Mouse (Mus musculus) limb, embryonic 14.5 days (tissue): ENCODE measurements around the gene Gm49358. TPM values are rescaled to one million over a fixed set of nuclear protein-coding genes. Genes with fewer than 3 reads are reported as not detected.

Experiments
- ATAC-seq: fragments of 200-750 bp; cut with Nextera tagmentation; 2 replicates; pipeline ENCODE4 v1.8.0; 2017; ENCODE audit warnings: low read depth, moderate number of reproducible peaks, moderate TSS enrichment; ENCODE audit not compliant: low FRiP score
- DNase-seq: peaks from one replicate; pipeline ENCODE4 v3.0.0-alpha.2; 2015; ENCODE audit warnings: low spot score
- H3K27ac ChIP-seq: fragments of 300-500 bp; sonication (generic); replicated peaks from 2 replicates; pipeline ENCODE4 v1.5.1; 2014; ENCODE audit warnings: low read depth, mild to moderate bottlenecking, low read length, moderate library complexity, mixed read lengths
- H3K27me3 ChIP-seq: fragments of 300-500 bp; sonication (generic); 2 replicates; pipeline ENCODE4 v1.6.1; 2014; ENCODE audit warnings: low read length, mixed read lengths; ENCODE audit not compliant: control insufficient read depth, insufficient read depth
- H3K36me3 ChIP-seq: fragments of 300-500 bp; sonication (generic); 2 replicates; pipeline ENCODE4 v1.6.1; 2014; ENCODE audit warnings: mild to moderate bottlenecking, low read length, moderate library complexity, mixed read lengths; ENCODE audit not compliant: control insufficient read depth, insufficient read depth
- H3K4me1 ChIP-seq: fragments of 300-500 bp; sonication (generic); 2 replicates; pipeline ENCODE4 v1.6.1; 2014; ENCODE audit warnings: antibody characterized with exemption, low read length, mixed read lengths; ENCODE audit not compliant: control insufficient read depth, insufficient read depth
- H3K4me2 ChIP-seq: fragments of 300-500 bp; sonication (generic); replicated peaks from 2 replicates; pipeline ENCODE4 v1.6.1; 2014; ENCODE audit warnings: low read depth, mild to moderate bottlenecking, low read length, moderate library complexity; ENCODE audit not compliant: severe bottlenecking
- H3K4me3 ChIP-seq: fragments of 300-500 bp; sonication (generic); replicated peaks from 2 replicates; pipeline ENCODE4 v1.5.1; 2014; ENCODE audit warnings: low read length
- H3K9ac ChIP-seq: fragments of 300-500 bp; sonication (generic); 2 replicates; pipeline ENCODE4 v1.6.1; 2014; ENCODE audit warnings: mild to moderate bottlenecking, low read depth, low read length, moderate library complexity; ENCODE audit not compliant: severe bottlenecking
- H3K9me3 ChIP-seq: fragments of 300-500 bp; sonication (generic); 2 replicates; pipeline ENCODE4 v1.6.1; 2016; ENCODE audit warnings: low read length; ENCODE audit not compliant: control insufficient read depth
- POLR2A ChIP-seq: fragments of 200-500 bp; IDR thresholded peaks from 2 replicates; pipeline ENCODE4 v1.8.0; 2012; ENCODE audit warnings: inconsistent platforms, mild to moderate bottlenecking, moderate library complexity, borderline replicate concordance; ENCODE audit not compliant: insufficient read depth, insufficient read length; ENCODE audit errors: extremely low read depth
- WGBS: fragments of 180-500 bp; shearing (Covaris S2); extraction: QIAGEN DNeasy Blood & Tissue Kit; methylation state at CpG from one replicate; pipeline ENCODE4 v1.1.7; 2014; 5-methylcytosine and 5-hydroxymethylcytosine counted together
- polyA plus RNA-seq, 2 experiments: library from polyadenylated mRNA; depleted of rRNA in 1 of 2; stranded (reverse) in 1 of 2; unstranded in 1 of 2; fragments of >200 nt; fragmentation: Nextera tagmentation in 1 of 2; extraction: Ambion mirVana in 1 of 2; gene quantifications; 2 replicates each; pipeline versions ENCODE4 v1.2.1 to v1.2.3; 2012 to 2014

The Gm49358 gene
- polyA plus RNA-seq, 2 experiments: 0.22 TPM; not detected in 1

DNA sequence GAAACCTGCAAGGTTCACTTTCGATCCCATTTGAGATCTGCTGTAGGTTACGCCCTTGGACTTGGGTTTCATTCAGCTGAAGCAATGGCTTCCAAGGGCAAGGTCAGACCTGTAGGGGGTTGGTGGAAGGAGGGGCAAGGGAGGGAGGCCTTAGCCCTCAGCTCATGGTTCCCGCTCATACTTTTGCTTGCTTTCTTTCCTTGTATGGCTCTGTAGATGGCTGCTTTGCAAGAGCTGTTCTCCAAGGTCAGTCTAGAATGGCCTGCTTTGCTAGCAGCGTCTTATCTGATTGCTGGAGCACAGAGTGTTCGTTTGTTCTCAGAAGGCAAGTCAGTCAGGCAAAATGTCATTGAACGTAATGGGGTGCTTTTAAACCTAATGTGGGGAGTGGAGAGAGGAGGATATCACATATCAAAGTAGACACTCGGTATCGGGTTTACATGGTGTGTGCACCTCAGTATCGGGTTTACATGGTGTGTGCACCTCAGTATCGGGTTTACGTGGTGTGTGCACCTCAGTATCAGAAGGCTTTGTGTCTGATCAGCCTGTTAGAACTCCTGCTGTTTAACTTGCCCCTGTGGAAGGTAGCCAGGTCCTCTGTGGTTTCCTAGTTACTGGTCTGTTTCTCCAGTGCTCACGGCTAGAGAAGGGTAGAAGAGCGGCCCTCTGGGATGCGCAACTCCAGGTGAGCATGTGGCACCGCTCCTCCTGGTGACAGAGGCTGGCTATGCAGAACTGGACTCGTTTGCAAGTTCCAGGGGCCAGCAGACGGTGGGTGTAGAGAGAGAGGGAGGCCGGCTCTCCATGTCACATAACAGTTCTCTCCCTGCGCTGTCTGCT, 50.7 kb downstream of the Gm49358 start:
- WGBS: 57% methylated on average over 19 of the region's 19 CpGs
- Histone ChIP-seq H3K4me2 (no peak overlapping the region), H3K27ac (no peak overlapping the region), H3K4me3 (no peak overlapping the region), H3K4me1 (peaks cover 8% of the 10 kb centered on the region; the same call in 1 of the 2 replicates), H3K9ac (no peak overlapping the region), H3K27me3 (no peaks in the 10 kb centered on the region), H3K9me3 (no peaks in the 10 kb centered on the region), H3K36me3 (no peaks in the 10 kb centered on the region; the same call in 1 of the 2 replicates)
- DNase-seq (no peak), ATAC-seq (no peak)
- TF ChIP-seq POLR2A: no peak

DNA sequence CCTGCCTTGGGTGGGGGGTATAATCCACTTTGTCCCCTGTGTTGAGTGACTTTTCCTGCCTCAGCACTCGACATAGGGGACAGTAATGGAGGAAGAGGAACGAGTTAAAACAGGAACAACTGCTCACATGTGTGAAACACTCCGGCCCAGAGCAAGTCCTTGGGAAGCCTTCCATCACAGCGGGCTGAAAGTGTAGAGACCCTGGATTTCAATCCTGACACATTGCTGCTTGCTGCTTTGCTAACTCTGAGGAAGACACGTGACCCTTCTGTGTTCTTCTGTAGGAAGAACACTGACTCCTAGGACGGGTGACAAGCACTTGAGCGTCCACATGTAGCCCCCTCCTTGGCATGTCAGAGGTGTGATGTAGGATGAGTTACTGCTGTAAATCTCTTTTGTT, 51.4 kb downstream of the Gm49358 start:
- 77% methylated on average over 7 of the region's 7 CpGs for WGBS
- Histone ChIP-seq H3K27me3 (no peaks in the 10 kb centered on the region), H3K4me2 (no peak overlapping the region), H3K27ac (no peak overlapping the region), H3K4me3 (no peak overlapping the region), H3K4me1 (peaks cover 14% of the 10 kb centered on the region; the same call in 1 of the 2 replicates), H3K9me3 (no peaks in the 10 kb centered on the region), H3K9ac (no peak overlapping the region), H3K36me3 (no peaks in the 10 kb centered on the region; the same call in 1 of the 2 replicates)
- no peak for TF ChIP-seq POLR2A
- ATAC-seq (no peak), DNase-seq (no peak)

DNA sequence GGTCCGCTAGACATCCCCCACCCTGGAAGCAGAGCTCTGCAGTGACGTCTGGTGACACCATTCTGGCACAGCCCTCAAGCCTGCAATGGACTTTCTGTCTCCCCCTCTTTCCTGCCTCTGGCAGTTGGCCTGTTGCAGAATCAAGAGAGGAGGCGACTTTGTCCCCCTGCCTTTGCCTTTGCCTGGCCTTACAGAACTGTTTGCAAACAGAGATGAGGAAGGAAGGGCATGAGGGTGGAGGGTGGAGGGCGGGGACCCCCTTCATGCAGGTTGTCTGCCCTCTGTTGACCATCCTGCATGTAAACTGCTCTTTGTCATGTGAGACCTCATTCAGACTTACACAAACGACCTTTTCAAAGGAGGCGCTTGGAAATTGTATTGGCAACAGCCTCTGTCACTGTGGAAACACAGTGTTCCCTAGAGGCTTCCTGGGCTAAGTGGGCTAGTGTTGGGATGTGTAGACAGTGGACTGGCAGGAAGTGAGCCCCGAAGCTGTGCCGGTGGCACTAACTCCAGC, 55.9 kb downstream of the Gm49358 start:
- 42% methylated on average over 8 of the region's 8 CpGs for WGBS
- no peaks in the 10 kb centered on the region for H3K9me3 ChIP-seq
- H3K27ac ChIP-seq: no peak overlapping the region
- ATAC-seq: no peak
- no peaks in the 10 kb centered on the region for H3K27me3 ChIP-seq
- H3K4me3 ChIP-seq: no peak overlapping the region
- no peak for DNase-seq
- H3K9ac ChIP-seq: no peak overlapping the region
- TF ChIP-seq POLR2A: no peak
- H3K4me1 ChIP-seq: peaks cover 12% of the 10 kb centered on the region; the same call in 1 of the 2 replicates
- H3K4me2 ChIP-seq: no peak overlapping the region
- peaks cover 5% of the 10 kb centered on the region; the same call in 1 of the 2 replicates for H3K36me3 ChIP-seq

DNA sequence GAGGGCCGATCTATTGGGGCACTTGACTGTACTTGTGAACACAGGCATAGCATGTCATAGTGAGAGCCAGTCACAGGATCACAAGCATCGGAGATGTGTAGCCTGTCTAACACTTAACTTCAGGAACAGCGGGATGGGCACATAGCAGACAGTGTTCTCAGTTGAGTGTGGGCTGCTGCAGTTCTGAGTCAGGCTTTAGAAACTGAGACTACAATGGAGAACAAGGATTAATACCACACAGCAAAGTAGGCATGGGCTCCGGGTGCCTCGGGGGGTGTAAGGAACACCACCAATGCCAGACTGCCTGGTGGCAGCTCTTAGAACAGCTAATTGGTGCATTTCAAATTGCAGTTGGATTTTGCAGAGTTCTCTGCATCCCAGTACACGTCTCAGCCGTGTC, 57.2 kb downstream of the Gm49358 start:
- H3K9ac ChIP-seq: no peak overlapping the region
- peaks cover 10% of the 10 kb centered on the region; the same call in 1 of the 2 replicates for H3K4me1 ChIP-seq
- no peak for ATAC-seq
- peaks cover 5% of the 10 kb centered on the region; the same call in 1 of the 2 replicates for H3K36me3 ChIP-seq
- H3K9me3 ChIP-seq: no peaks in the 10 kb centered on the region
- TF ChIP-seq POLR2A: no peak
- no peak overlapping the region for H3K27ac ChIP-seq
- H3K27me3 ChIP-seq: no peaks in the 10 kb centered on the region
- 89% methylated on average over 7 of the region's 7 CpGs for WGBS
- no peak for DNase-seq
- H3K4me2 ChIP-seq: no peak overlapping the region
- H3K4me3 ChIP-seq: no peak overlapping the region

- H3K36me3 ChIP-seq: peaks cover 5% of the 10 kb centered on the region; the same call in 1 of the 2 replicates
- H3K4me1 ChIP-seq: peaks cover 10% of the 10 kb centered on the region; the same call in 1 of the 2 replicates
- no peaks in the 10 kb centered on the region for H3K9me3 ChIP-seq
- no peak overlapping the region for H3K4me2 ChIP-seq
- no peak overlapping the region for H3K9ac ChIP-seq
- 82% methylated on average over 6 of the region's 6 CpGs for WGBS
- no peak overlapping the region for H3K4me3 ChIP-seq
- ATAC-seq: no peak
- no peak for DNase-seq
- no peaks in the 10 kb centered on the region for H3K27me3 ChIP-seq
- no peak overlapping the region for H3K27ac ChIP-seq
- TF ChIP-seq POLR2A: no peak
Measured at GRCm38 (mm10) chr10:86824093-86824492, 60.3 kb downstream of the Gm49358 start.
